Mouse (Mus musculus): ENCODE results near the gene Lgals9. TPM values are rescaled to one million over a fixed set of nuclear protein-coding genes. Genes with fewer than 3 reads are reported as not detected.
A peak's percentile ranks its signal among the peaks of the same experiment; 100 is the strongest.

The Lgals9 gene
- polyA plus RNA-seq, 1 experiment from 2014 or later, result 11.6 TPM

DNA sequence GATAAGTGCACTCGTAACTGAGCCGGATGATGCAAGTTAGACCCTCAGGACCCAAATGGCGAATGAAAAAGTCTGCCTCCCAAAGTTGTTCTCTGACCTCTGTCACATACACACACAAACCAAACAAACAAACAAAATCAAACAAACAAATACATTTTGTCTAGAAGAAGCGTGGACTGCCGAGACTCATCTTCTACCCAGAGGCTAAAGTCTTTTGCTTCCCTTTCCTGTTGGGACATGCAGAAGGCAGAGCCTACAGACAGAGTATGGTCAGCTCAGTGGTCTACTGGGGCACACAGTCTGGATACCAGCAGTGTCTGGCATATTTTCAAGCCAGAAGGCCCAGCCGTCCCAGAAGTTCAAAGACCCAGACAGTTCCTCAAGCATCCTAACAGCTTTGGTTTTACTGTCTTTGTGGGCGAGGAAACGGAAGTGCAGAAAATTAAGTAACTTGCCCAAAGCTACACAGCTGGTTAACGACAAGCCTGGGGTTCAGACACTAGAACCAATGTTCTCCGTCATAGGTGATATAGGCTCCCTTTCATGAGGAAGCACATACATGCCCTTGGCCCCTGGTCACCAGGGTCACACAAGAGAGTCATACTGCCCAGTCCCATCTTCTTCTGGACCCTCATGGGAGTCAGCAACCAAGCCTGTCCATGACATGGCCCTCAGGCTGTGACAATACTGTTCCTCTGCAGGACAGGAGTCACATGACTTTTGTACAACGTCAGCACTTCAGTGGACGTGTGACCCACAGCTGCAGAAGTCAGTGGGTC, 2.0 kb downstream of the Lgals9 start:
- Histone ChIP-seq H3K27me3 (ENCODE audit: insufficient read depth, poor library complexity, severe bottlenecking) (no peaks in the 10 kb centered on the region), H3K4me1 (peaks cover 12% of the 10 kb centered on the region), H3K27ac (no peak overlapping the region), H3K4me3 (no peak overlapping the region), H3K9me3 (no peaks in the 10 kb centered on the region), H3K36me3 (no peaks in the 10 kb centered on the region)
- DNase-seq (ENCODE audit: low spot score), result peak; percentile 65
- WGBS, result 78% methylated on average over 12 of the region's 12 CpGs

DNA sequence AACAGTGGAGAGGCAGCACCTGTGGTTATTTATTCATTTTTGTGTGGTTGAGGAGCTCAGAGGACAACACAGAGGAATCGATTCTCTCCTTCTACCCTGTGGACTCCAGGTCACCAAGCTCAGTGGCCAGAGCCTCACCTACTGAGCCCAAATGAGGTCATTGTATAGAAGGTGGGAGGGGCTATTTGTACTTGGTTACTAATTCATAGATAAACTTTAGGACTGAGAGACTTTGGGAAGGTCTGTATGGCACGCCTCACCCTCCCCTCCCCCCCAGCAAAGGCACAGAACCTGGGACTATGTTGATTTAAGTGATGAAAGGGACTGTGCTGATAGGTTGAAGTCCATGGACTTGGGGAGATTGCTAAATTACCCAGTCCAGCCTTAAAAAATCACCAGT, 2.7 kb downstream of the Lgals9 start:
- Histone ChIP-seq H3K27ac (no peak overlapping the region), H3K9me3 (no peaks in the 10 kb centered on the region), H3K4me1 (peaks cover 12% of the 10 kb centered on the region), H3K4me3 (no peak overlapping the region), H3K36me3 (no peaks in the 10 kb centered on the region), H3K27me3 (ENCODE audit: insufficient read depth, poor library complexity, severe bottlenecking) (no peaks in the 10 kb centered on the region)
- 72% methylated on average over 2 of the region's 2 CpGs for WGBS
- peak; percentile 57 for DNase-seq (ENCODE audit: low spot score)

DNA sequence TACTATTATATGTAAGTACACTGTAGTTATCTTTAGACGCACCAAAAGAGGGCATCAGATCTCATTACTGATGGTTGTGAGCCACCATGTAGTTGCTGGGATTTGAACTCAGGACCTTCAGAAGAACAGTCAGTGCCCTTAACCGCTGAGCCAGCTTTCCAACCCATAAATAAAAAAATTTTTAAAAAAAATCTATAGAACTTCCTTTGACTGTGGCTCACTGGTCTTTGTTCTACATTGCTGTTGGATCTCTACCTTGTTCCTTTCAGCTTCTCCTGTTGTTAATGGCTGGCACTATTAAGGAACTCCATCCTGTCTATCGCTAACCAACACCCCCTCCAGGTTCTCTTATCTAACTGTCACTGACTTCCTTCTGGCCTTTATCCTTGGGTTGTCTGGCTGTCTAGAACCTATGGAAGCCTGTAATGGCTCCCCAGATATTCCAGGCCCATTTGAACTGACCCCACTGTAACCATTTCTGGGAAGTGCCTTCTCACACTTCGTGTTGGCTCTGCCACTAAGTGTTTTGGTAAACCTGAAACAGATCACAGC, 4.6 kb downstream of the Lgals9 start:
- no peak overlapping the region for H3K4me3 ChIP-seq
- no peaks in the 10 kb centered on the region for H3K27me3 ChIP-seq (ENCODE audit: insufficient read depth, poor library complexity, severe bottlenecking)
- WGBS, result 56% methylated on average over 4 of the region's 4 CpGs
- H3K4me1 ChIP-seq, result peaks cover 10% of the 10 kb centered on the region
- no peaks in the 10 kb centered on the region for H3K9me3 ChIP-seq
- H3K36me3 ChIP-seq, result no peaks in the 10 kb centered on the region
- H3K27ac ChIP-seq, result no peak overlapping the region
- peak; percentile 42 for DNase-seq (ENCODE audit: low spot score)

DNA sequence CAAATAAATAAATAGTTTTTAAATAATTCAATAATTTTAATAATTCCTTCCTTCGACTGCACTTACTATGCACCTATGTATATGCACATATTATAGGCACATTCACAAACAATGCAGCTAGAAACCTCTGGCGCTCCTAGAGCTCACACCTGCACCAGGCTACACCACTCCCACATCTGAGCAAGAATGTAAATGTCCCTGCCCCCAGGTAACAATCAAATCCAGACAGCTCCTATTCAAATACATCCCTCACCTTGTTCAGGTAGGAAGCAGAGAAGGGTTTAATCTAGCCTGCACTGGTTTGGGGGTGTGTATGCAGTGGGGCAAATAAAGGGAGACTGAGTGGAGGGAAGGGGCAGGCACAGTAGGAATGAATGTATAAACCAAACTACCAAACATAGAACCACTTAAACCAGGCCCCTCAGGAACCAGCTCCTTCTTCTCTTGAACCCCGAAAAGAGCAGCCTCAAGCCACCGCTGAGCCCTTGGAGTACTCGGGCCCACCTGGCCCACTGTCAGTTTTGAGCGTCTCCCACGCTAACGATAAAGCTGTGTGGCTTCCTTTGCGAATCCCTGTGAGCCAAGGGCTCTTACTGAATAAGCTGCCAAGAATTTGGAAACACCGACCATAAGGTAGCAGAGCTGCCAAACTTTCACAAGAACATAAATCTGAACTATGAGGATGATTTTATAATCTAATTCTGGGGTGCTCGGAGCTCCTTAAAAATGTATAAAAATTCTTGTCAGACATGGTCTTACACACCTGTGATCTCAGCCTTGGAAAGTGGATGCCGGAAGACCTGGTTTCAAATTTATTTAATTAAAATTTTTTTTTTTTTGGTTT, 6.3 kb downstream of the Lgals9 start:
- Histone ChIP-seq H3K27me3 (ENCODE audit: insufficient read depth, poor library complexity, severe bottlenecking) (no peaks in the 10 kb centered on the region), H3K9me3 (no peaks in the 10 kb centered on the region), H3K4me1 (peaks cover 7% of the 10 kb centered on the region), H3K36me3 (no peaks in the 10 kb centered on the region), H3K27ac (no peak overlapping the region), H3K4me3 (no peak overlapping the region)
- DNase-seq (ENCODE audit: low spot score), result peak; percentile 65
- WGBS, result 82% methylated on average over 12 of the region's 12 CpGs

DNA sequence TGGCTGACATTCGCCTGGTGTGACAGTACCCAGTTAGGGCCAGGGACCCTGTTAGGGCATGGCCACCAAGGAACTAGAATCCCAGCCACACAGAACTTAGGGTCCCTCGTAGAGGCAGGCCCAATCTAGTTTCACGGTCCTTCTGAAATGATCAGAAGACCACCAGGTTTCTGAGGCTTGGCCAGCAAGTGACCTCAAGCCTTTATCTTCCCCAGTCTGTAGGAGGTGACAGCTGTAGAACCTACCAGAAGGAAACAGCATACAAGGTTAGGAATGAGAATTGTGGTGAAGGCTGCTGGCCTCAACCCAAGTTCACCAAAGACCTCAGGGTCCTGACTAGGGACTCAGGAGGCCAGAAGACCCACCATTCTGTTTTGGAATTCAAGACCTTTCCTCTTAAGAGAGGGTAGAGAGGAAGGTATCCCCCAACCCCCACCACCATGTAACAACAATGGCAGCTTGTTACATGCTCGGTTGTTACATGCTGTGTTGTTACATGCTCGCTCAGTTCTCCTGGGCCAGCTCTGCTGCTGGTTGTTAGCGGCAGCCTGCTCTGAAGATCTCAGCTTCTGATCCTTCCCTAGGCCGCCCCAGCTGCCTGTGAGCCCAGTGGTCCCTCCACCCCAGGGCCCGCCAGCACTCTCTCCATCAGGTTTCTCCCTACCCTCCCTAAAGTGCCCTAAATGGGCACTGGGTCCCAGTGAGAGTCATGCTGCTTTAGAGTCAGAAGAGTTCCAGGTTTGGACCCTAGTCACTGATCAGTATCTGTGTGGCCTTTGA, 7.8 kb downstream of the Lgals9 start:
- no peak overlapping the region for H3K4me3 ChIP-seq
- H3K36me3 ChIP-seq, result no peaks in the 10 kb centered on the region
- no peaks in the 10 kb centered on the region for H3K27me3 ChIP-seq (ENCODE audit: insufficient read depth, poor library complexity, severe bottlenecking)
- H3K4me1 ChIP-seq, result peaks cover 18% of the 10 kb centered on the region
- no peaks in the 10 kb centered on the region for H3K9me3 ChIP-seq
- 69% methylated on average over 8 of the region's 8 CpGs for WGBS
- no peak overlapping the region for H3K27ac ChIP-seq
- DNase-seq (ENCODE audit: low spot score), result peak; percentile 71

DNA sequence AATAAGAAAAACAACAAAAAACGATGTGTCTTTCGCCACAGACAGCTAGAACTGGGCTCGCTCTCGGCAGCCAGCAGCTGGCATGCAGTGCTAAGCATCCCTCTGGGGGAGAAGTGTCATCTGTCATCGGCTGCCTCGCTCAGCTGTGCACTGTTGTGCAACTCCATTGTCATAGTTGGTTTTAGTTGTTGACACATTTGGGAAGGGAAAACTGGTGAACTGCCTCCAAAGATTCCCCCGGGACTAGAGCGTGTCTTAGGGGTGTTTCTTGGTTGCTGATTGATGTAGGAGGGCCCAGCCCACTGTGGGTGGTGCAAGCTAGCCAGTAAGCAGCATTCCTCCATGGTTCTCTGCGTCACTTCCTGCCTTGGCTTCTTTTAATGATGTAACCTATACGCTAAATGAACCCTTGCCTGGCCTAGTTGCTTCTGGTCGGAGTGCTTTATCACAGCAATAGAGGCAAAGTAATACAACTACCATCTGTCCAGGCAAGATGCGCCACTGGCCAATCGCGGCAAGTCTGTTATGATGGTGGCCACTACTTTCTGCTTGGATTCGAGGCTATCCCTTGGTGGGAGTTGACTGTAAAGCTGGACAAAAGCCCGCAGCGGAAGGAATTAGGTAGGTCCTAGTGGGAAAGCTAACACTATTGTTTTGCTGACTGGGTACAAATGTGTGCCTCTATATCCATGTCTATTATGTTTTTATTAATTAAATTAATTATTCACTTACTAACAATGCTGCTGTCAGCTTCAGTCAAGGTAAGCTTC, 11.2 kb downstream of the Lgals9 start:
- H3K36me3 ChIP-seq, result no peaks in the 10 kb centered on the region
- DNase-seq (ENCODE audit: low spot score), result peak; percentile 65
- no peaks in the 10 kb centered on the region for H3K27me3 ChIP-seq (ENCODE audit: insufficient read depth, poor library complexity, severe bottlenecking)
- H3K9me3 ChIP-seq, result no peaks in the 10 kb centered on the region
- WGBS, result 69% methylated on average over 17 of the region's 17 CpGs
- no peak overlapping the region for H3K4me3 ChIP-seq
- no peak overlapping the region for H3K27ac ChIP-seq
- H3K4me1 ChIP-seq, result peaks cover 15% of the 10 kb centered on the region

DNA sequence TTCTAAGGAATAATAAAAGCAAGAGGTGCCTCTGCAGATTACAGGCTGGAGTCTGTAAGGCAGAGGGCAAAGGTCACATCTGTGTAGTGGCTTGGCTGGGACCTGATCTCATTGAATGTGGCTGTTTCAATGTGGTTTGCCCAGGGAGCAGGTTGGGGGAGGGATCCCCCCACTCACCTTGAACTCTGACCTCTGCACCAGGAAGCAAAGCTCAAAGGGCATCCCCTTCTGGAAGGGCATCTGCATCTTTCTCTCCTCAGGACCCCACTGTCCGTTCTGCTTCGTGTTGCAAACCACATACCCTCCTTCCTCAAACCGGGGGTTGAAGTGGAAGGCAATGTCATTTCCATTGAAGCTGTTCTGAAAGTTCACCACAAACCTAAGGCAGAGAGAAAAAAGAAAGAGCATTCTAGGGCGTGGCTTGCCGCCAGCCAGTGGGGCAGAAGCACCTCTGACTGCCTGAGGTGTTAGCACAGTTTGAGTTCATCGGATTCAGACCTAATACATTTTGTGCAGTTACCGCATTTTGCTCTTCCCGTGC, 11.9 kb downstream of the Lgals9 start:
- Histone ChIP-seq H3K27ac (no peak overlapping the region), H3K4me1 (peaks cover 15% of the 10 kb centered on the region), H3K4me3 (no peak overlapping the region), H3K9me3 (no peaks in the 10 kb centered on the region), H3K36me3 (no peaks in the 10 kb centered on the region), H3K27me3 (ENCODE audit: insufficient read depth, poor library complexity, severe bottlenecking) (no peaks in the 10 kb centered on the region)
- WGBS, result 64% methylated on average over 8 of the region's 8 CpGs
- DNase-seq (ENCODE audit: low spot score), result peak; percentile 46

DNA sequence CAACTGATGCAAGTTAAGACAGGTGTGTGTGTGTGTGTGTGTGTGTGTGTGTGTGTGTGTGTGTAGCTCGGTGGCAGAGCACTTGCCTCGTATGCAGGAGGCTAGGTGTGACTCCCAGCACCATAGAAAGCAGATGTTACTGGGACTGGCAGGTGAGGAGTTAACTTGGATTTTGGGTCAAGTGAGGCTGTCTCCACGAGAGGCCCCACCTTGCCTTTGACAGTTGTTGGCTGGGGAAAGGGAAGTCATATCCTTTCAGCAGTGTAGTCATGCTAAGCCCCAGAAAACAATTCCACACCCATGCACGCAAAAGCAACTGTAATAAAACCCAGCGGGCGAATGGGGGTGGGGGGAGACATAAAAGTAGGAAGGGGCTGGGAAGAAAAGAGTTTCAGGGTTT, 12.4 kb downstream of the Lgals9 start:
- Histone ChIP-seq H3K27me3 (ENCODE audit: insufficient read depth, poor library complexity, severe bottlenecking) (no peaks in the 10 kb centered on the region), H3K27ac (no peak overlapping the region), H3K36me3 (no peaks in the 10 kb centered on the region), H3K4me1 (peaks cover 18% of the 10 kb centered on the region), H3K9me3 (no peaks in the 10 kb centered on the region), H3K4me3 (no peak overlapping the region)
- DNase-seq (ENCODE audit: low spot score), result peak; percentile 39
- 54% methylated on average over 6 of the region's 6 CpGs for WGBS

DNA sequence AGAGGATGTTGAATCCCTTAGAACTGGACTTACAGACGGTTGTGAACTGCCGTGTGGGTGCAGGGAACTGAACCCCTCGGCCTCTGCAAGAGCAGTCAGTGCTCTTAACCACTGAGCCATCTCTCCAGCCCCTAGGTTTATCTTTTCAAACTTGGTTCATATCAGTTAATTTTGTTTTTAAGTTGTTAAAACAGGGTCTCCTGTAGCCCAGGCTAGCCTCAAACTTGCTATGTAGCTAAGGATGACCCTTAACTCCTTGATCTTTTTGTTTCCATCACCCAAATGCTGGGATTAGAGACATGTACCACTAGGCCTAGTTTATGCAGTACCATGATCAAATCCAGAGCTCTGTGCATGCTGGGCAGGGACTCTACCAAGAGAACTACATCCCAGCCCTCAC, 13.0 kb downstream of the Lgals9 start:
- Histone ChIP-seq H3K9me3 (no peaks in the 10 kb centered on the region), H3K27me3 (ENCODE audit: insufficient read depth, poor library complexity, severe bottlenecking) (no peaks in the 10 kb centered on the region; the same call in 1 of the 2 replicates), H3K4me3 (no peak overlapping the region), H3K27ac (no peak overlapping the region), H3K36me3 (no peaks in the 10 kb centered on the region), H3K4me1 (peaks cover 18% of the 10 kb centered on the region)
- no peak for DNase-seq (ENCODE audit: low spot score)
- 81% methylated on average over 3 of the region's 3 CpGs for WGBS

DNA sequence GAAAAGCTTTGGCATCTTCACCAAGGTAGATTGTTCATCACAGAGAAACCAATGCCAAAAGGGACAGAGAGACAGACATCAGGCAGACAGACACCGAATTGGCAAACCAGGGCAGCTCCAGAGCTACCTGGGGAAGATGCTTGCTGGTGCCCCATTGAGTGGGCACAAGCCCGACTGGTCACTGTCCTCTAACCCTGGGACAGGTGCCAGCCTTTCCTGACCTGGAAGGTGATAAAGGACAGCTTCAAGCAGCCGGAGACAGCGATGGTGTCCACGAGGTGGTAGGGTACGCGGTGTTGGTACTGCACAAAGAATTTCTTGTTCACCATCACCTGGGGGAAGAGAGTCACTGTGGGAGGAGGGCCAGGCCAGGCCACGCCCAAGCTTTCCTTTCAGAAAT, 13.7 kb downstream of the Lgals9 start:
- no peak overlapping the region for H3K4me3 ChIP-seq
- no peak for DNase-seq (ENCODE audit: low spot score)
- H3K9me3 ChIP-seq, result no peaks in the 10 kb centered on the region
- H3K36me3 ChIP-seq, result no peaks in the 10 kb centered on the region
- H3K27me3 ChIP-seq (ENCODE audit: insufficient read depth, poor library complexity, severe bottlenecking), result no peaks in the 10 kb centered on the region; the same call in 1 of the 2 replicates
- peaks cover 18% of the 10 kb centered on the region for H3K4me1 ChIP-seq
- 79% methylated on average over 8 of the region's 8 CpGs for WGBS
- no peak overlapping the region for H3K27ac ChIP-seq

DNA sequence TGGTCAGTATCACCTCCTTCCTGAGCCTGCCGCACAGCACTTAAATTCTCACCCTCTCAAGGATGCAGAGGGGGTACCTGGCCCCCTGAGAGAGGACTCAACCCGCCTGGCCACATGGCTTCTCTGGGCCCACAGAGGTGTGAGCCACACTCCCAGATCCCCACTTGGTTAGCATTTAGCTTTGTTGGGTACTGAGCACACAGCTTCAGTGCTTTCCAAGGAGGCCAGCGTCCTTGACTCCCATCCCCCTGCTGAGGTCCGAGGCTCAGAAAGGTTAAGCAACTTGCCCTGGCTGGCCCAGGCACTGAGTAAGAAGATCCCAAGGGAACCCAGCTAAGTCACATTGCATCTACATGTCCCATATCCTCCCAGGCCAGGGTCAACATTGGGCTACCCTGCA, 16.6 kb downstream of the Lgals9 start:
- Histone ChIP-seq H3K9me3 (no peaks in the 10 kb centered on the region), H3K4me3 (no peak overlapping the region), H3K36me3 (0 out of 2 replicates have a peak, but pooled peaks cover 2% of the 10 kb centered on the region), H3K27ac (no peak overlapping the region), H3K4me1 (peaks cover 18% of the 10 kb centered on the region), H3K27me3 (ENCODE audit: insufficient read depth, poor library complexity, severe bottlenecking) (no peaks in the 10 kb centered on the region; the same call in 1 of the 2 replicates)
- no peak for DNase-seq (ENCODE audit: low spot score)
- WGBS, result 78% methylated on average over 4 of the region's 4 CpGs

DNA sequence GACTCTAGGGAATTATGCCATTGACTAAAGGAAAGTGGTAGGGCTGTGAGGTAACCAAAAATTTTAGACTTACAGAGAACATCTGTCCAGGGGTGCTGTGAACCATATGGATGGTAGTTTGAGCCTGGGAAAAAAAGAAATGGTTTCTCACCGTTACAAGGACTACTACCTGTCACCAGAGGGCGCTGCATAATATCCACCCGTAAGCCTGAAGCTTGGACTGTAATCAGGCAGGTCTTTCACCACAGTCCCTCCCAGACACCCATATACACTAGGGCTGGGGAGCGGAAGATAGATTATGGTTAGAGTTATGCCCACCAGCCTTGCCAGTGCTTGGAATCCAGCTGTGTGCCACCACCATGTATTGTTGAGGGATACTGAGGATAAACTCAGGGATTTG, 17.4 kb downstream of the Lgals9 start:
- Histone ChIP-seq H3K4me3 (no peak overlapping the region), H3K36me3 (0 out of 2 replicates have a peak, but pooled peaks cover 2% of the 10 kb centered on the region), H3K27me3 (ENCODE audit: insufficient read depth, poor library complexity, severe bottlenecking) (no peaks in the 10 kb centered on the region; the same call in none of the 2 replicates), H3K27ac (no peak overlapping the region), H3K4me1 (peaks cover 17% of the 10 kb centered on the region), H3K9me3 (no peaks in the 10 kb centered on the region)
- no peak for DNase-seq (ENCODE audit: low spot score)
- 18% methylated on average over 4 of the region's 4 CpGs for WGBS

Data from heart, embryonic 10.5 days (tissue).